Mouse (Mus musculus) hindbrain, embryonic 16.5 days (tissue): ENCODE measurements around the gene Nxph1. TPM values are rescaled to one million over a fixed set of nuclear protein-coding genes. Genes with fewer than 3 reads are reported as not detected.

Source experiments
- ATAC-seq: fragments of 200-750 bp; cut with Nextera tagmentation; 2 replicates; pipeline ENCODE4 v1.8.0; 2017; ENCODE audit warnings: moderate TSS enrichment, moderate library complexity
- H3K27ac ChIP-seq: fragments of 300-500 bp; sonication (generic); 2 replicates; pipeline ENCODE4 v1.5.1; 2014; ENCODE audit warnings: low read depth, mild to moderate bottlenecking, control low read depth, low read length, moderate library complexity
- H3K27me3 ChIP-seq: fragments of 300-500 bp; sonication (generic); replicated peaks from 2 replicates; pipeline ENCODE4 v1.6.1; 2014; ENCODE audit warnings: low read length; ENCODE audit not compliant: control insufficient read depth, insufficient read depth
- H3K36me3 ChIP-seq: fragments of 300-500 bp; sonication (generic); 2 replicates; pipeline ENCODE4 v1.6.1; 2014; ENCODE audit warnings: mild to moderate bottlenecking, low read length, moderate library complexity, mixed read lengths; ENCODE audit not compliant: control insufficient read depth, insufficient read depth
- H3K4me1 ChIP-seq: fragments of 300-500 bp; sonication (generic); 2 replicates; pipeline ENCODE4 v1.6.1; 2014; ENCODE audit warnings: low read depth, low read length; ENCODE audit not compliant: control insufficient read depth, insufficient read depth
- H3K4me2 ChIP-seq: fragments of 300-500 bp; sonication (generic); 2 replicates; pipeline ENCODE4 v1.6.1; 2014; ENCODE audit warnings: mild to moderate bottlenecking, low read length, control low read depth, moderate library complexity
- H3K4me3 ChIP-seq: fragments of 300-500 bp; sonication (generic); 2 replicates; pipeline ENCODE4 v1.5.1; 2014; ENCODE audit warnings: mild to moderate bottlenecking, low read length, control low read depth, moderate library complexity
- H3K9ac ChIP-seq: fragments of 300-500 bp; sonication (generic); 2 replicates; pipeline ENCODE4 v1.6.1; 2014; ENCODE audit warnings: low read depth, mild to moderate bottlenecking, control low read depth, low read length, moderate library complexity
- H3K9me3 ChIP-seq: fragments of 300-500 bp; sonication (generic); 2 replicates; pipeline ENCODE4 v1.6.1; 2014; ENCODE audit warnings: mild to moderate bottlenecking, low read length, moderate library complexity; ENCODE audit not compliant: control insufficient read depth
- WGBS: fragments of 180-500 bp; shearing (Covaris S2); extraction: QIAGEN DNeasy Blood & Tissue Kit; methylation state at CpG from one replicate; pipeline ENCODE4 v1.1.7; 2014; 5-methylcytosine and 5-hydroxymethylcytosine counted together
- polyA plus RNA-seq: library from polyadenylated mRNA; unstranded; fragments of >200 nt; fragmentation: Nextera tagmentation; extraction: Ambion mirVana; gene quantifications from 2 replicates; pipeline ENCODE4 v1.2.1, GENCODE M21; 2015

The Nxph1 gene
- polyA plus RNA-seq, 1 experiment from 2014 or later = 101 TPM

DNA sequence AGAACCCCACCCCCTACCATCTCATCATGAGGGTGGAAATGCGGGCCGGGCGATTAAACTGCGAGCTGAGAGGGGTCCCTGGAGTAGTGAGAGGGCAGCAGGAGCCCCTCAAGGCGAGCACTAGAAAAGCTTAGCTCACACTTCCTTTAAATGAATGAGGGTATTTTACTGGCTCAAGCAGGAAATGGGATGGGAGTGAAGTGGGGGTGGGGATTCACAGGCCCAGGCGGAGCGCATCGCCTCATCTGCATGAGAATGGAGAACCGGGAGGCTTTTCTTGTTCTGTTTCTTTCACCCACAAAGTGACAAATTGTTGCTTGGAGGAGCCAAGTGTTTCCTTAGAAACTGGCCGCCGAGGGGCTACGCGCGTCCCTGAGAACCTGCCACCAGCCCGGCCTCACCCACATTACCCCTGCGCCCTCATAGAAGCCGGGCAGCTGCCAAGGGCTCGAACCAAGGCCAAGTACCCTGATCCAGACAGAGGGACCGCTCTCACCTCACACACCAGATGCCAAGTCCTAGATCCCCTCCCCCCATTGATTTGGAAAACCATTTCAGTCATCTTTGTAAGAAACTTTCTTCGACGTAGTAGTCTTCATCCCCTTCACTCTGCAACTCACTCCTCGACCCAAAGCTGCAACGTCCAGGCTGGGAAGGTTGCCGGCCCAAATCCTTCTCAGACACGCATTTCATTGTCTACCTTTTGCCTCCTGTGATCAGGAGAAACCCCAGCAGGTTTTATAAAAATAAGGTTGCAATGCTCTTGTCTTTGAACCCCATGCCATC lies 8.7 kb downstream of the Nxph1 start:
- H3K27me3 ChIP-seq = peaks cover 3% of the 10 kb centered on the region
- peak overlapping the region; percentile 61 for H3K27ac ChIP-seq
- no peaks in the 10 kb centered on the region for H3K36me3 ChIP-seq
- H3K9me3 ChIP-seq = no peaks in the 10 kb centered on the region
- WGBS = 3% methylated on average over 25 of the region's 25 CpGs
- H3K4me2 ChIP-seq = peak overlapping the region; percentile 70
- H3K4me1 ChIP-seq = peaks cover 15% of the 10 kb centered on the region
- peak overlapping the region; percentile 42 for H3K4me3 ChIP-seq
- H3K9ac ChIP-seq = peak overlapping the region; percentile 20; the same call in 1 of the 2 replicates
- peak; percentile 85 for ATAC-seq

GRCm38 (mm10) chr6:8957529-8957887 lies 9.3 kb downstream of the Nxph1 start:
- WGBS = 5% methylated on average over 15 of the region's 15 CpGs
- peaks cover 15% of the 10 kb centered on the region for H3K4me1 ChIP-seq
- H3K27me3 ChIP-seq = peaks cover 3% of the 10 kb centered on the region
- peak overlapping the region; percentile 61 for H3K27ac ChIP-seq
- no peaks in the 10 kb centered on the region for H3K36me3 ChIP-seq
- H3K4me3 ChIP-seq = peak overlapping the region; percentile 42
- ATAC-seq = no peak
- H3K9me3 ChIP-seq = no peaks in the 10 kb centered on the region
- H3K9ac ChIP-seq = 0 out of 2 replicates have a peak overlapping the region, but pooled peaks have one; percentile 0
- peak overlapping the region; percentile 70 for H3K4me2 ChIP-seq

GRCm38 (mm10) chr6:8958081-8958919 lies 10.1 kb downstream of the Nxph1 start:
- Histone ChIP-seq H3K9ac (peak overlapping the region; percentile 53), H3K27me3 (peaks cover 3% of the 10 kb centered on the region), H3K4me3 (peak overlapping the region; percentile 42), H3K27ac (0 out of 2 replicates have a peak overlapping the region, but pooled peaks have one; percentile 39), H3K9me3 (no peaks in the 10 kb centered on the region), H3K4me2 (peak overlapping the region; percentile 70), H3K36me3 (no peaks in the 10 kb centered on the region), H3K4me1 (peaks cover 15% of the 10 kb centered on the region)
- 2% methylated on average over 28 of the region's 28 CpGs for WGBS
- ATAC-seq = peak; percentile 88

DNA sequence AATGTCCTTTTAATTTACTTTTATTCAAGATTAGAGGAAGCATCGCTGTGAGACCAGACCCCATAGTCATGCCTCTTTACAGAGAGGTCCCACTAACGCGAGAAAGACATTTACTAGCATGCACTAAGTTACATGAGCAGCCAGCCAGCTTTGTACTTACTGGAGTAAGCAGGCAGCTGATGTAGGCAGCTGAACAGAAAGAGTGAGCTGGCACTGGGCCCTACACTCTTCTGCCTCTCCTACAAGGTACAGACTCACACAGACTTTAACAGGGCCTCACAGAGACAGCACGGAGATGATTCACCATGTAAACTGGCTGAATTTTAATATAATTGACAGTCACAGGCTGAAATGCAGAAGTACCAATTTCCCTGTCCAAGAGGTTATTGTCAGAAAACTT lies 11.6 kb downstream of the Nxph1 start:
- H3K4me2 ChIP-seq = no peak overlapping the region
- no peaks in the 10 kb centered on the region for H3K36me3 ChIP-seq
- H3K4me1 ChIP-seq = peaks cover 15% of the 10 kb centered on the region
- H3K27me3 ChIP-seq = no peaks in the 10 kb centered on the region
- no peak overlapping the region for H3K4me3 ChIP-seq
- no peaks in the 10 kb centered on the region for H3K9me3 ChIP-seq
- no peak overlapping the region for H3K9ac ChIP-seq
- no peak overlapping the region for H3K27ac ChIP-seq
- 60% methylated on average over 4 of the region's 4 CpGs for WGBS
- no peak for ATAC-seq

DNA sequence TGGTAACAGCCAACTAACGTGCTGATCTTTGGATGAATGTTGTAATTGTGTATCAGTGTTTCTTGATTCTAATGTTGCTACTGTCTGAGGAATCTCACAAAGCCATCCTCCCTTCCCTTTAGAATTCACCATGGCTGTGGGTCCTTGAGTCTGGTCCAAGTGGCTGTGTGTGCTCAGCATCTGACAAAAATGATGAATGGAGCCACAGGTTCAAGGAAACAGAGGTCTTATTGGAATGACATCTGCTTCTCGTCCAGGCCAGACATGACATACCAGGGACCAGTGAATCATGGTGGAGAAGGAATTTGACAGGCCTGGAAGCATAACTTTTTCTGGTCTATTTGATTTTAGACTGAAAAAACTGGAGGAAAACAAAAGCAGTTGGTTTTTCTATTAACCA lies 22.3 kb downstream of the Nxph1 start:
- Histone ChIP-seq H3K27me3 (no peaks in the 10 kb centered on the region), H3K4me1 (no peaks in the 10 kb centered on the region), H3K9ac (no peak overlapping the region), H3K27ac (no peak overlapping the region), H3K36me3 (no peaks in the 10 kb centered on the region), H3K4me3 (no peak overlapping the region), H3K9me3 (no peaks in the 10 kb centered on the region), H3K4me2 (no peak overlapping the region)
- WGBS = 68% methylated on average over 2 of the region's 2 CpGs
- ATAC-seq = no peak

DNA sequence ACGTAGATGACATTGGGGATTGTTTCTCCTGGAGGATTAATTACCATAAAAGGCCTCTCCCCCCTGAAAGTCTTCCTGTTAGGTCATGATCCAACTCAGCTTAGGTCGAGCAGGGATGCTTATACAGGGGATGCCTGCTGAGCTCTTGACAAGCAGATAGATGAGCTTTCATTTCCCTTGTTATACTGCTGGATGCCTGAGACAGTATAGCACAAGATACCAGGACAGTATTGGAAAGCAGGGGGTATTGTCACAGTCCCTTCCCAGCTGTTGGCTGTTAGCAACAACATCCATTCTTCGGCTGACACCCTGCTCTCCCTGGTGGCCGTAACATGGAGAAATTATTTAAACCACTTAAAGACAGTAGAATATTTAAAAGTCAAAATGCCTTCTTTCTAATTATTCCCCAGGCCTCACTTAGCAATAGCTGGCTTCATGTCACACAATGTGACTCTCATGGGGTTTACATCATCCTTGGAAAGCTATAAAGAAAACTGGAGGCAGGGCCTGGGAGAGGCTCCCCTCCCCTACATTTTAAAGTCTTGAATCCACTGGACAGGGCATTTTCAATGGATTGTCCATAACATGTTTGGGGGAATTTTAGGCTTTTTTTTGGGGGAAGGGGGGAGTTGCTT lies 31.1 kb downstream of the Nxph1 start:
- no peak overlapping the region for H3K9ac ChIP-seq
- H3K4me3 ChIP-seq = no peak overlapping the region
- no peaks in the 10 kb centered on the region for H3K27me3 ChIP-seq
- no peak overlapping the region for H3K4me2 ChIP-seq
- WGBS = 25% methylated on average over 4 of the region's 4 CpGs
- H3K27ac ChIP-seq = no peak overlapping the region
- no peaks in the 10 kb centered on the region for H3K4me1 ChIP-seq
- no peaks in the 10 kb centered on the region for H3K9me3 ChIP-seq
- peak; percentile 73 for ATAC-seq
- H3K36me3 ChIP-seq = no peaks in the 10 kb centered on the region

DNA sequence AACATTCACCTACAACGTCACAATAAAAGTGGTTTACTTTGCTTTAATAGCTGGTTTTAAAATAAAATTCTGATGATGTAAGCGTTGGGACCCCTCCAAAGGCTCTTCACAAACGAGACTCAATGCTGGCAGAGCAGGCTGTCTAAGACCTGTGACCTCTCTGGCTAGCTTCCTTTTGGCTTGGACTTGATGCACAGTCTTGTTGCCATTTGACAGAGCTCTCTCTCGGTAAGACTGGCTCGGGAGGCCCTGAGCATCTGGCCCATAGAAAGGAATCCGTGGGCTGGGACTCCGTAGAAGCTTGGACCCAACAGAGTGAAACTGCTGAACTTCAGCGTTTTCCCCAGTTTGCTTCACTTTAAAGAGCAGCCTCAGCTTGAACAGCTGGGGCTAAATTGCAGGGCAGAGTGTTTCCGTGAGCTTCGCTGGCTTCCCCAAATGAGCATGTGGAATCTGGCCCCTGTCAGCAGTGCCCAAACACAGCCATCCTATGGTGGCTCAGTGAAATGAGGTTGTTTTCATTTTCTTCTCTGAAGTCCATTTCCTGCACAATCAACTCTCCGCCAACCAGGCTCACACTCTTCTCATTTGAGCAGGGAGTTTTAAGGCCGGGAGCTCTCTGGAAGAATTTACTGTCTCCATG lies 48.2 kb downstream of the Nxph1 start:
- H3K27me3 ChIP-seq = no peaks in the 10 kb centered on the region
- no peaks in the 10 kb centered on the region for H3K4me1 ChIP-seq
- no peak overlapping the region for H3K27ac ChIP-seq
- WGBS = 57% methylated on average over 12 of the region's 12 CpGs
- H3K36me3 ChIP-seq = no peaks in the 10 kb centered on the region
- H3K4me2 ChIP-seq = no peak overlapping the region
- no peaks in the 10 kb centered on the region for H3K9me3 ChIP-seq
- H3K9ac ChIP-seq = no peak overlapping the region
- ATAC-seq = peak; percentile 78
- H3K4me3 ChIP-seq = no peak overlapping the region

DNA sequence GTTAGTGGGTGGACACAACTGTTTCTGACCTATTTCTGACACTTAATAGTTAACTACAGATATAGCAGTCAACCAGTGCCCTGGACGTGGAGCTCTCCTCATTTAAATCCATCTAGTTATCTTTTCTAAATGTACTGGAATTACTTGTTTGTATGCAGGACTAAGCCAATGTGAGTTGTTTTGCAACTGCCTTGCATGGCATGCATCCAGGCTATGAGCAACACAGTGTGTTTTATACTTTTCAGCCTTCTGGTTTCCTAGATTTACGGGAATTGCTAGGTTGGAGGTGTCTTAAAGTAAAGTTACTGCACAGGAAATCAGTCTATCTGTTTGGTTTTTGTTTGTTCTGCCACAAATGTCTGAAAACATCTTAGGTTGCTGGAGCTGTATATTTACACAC lies 49.1 kb downstream of the Nxph1 start:
- 80% methylated on average over 2 of the region's 2 CpGs for WGBS
- H3K4me2 ChIP-seq = no peak overlapping the region
- no peak overlapping the region for H3K27ac ChIP-seq
- no peak for ATAC-seq
- H3K9ac ChIP-seq = no peak overlapping the region
- no peaks in the 10 kb centered on the region for H3K4me1 ChIP-seq
- H3K36me3 ChIP-seq = no peaks in the 10 kb centered on the region
- no peaks in the 10 kb centered on the region for H3K9me3 ChIP-seq
- H3K27me3 ChIP-seq = no peaks in the 10 kb centered on the region
- no peak overlapping the region for H3K4me3 ChIP-seq
